Mouse (Mus musculus): Measurements from ENCODE around the gene Phc2. TPM values are rescaled to one million over a fixed set of nuclear protein-coding genes. Genes with fewer than 3 reads are reported as not detected.

The Phc2 gene
- polyA plus RNA-seq, 1 experiment from 2014 or later: 19.4 TPM

GRCm38 (mm10) chr4:128710800-128711199 lies 56.3 kb downstream of the Phc2 start:
- no peaks in the 10 kb centered on the region for H3K27me3 ChIP-seq (ENCODE audit: insufficient read depth, low read length)
- peaks cover 40% of the 10 kb centered on the region for H3K4me1 ChIP-seq (ENCODE audit: insufficient read depth, low read length)
- H3K9ac ChIP-seq (replicated peaks; ENCODE audit: low read length): no peak overlapping the region; the same call in 1 of the 2 replicates
- no peaks in the 10 kb centered on the region for H3K9me3 ChIP-seq (ENCODE audit: low read length)
- no peak overlapping the region for H3K27ac ChIP-seq (ENCODE audit: low read length)
- 0 out of 2 replicates have a peak, but pooled peaks have one; percentile 1 for ATAC-seq (ENCODE audit: low FRiP score, low TSS enrichment)
- 0 out of 2 replicates have a peak, but pooled peaks cover 4% of the 10 kb centered on the region for H3K36me3 ChIP-seq (ENCODE audit: insufficient read depth, low read length)
- no peak overlapping the region for H3K4me2 ChIP-seq (replicated peaks; ENCODE audit: low read depth, low read length)
- 74% methylated on average over 9 of the region's 9 CpGs for WGBS
- H3K4me3 ChIP-seq (ENCODE audit: low read length): no peak overlapping the region

DNA sequence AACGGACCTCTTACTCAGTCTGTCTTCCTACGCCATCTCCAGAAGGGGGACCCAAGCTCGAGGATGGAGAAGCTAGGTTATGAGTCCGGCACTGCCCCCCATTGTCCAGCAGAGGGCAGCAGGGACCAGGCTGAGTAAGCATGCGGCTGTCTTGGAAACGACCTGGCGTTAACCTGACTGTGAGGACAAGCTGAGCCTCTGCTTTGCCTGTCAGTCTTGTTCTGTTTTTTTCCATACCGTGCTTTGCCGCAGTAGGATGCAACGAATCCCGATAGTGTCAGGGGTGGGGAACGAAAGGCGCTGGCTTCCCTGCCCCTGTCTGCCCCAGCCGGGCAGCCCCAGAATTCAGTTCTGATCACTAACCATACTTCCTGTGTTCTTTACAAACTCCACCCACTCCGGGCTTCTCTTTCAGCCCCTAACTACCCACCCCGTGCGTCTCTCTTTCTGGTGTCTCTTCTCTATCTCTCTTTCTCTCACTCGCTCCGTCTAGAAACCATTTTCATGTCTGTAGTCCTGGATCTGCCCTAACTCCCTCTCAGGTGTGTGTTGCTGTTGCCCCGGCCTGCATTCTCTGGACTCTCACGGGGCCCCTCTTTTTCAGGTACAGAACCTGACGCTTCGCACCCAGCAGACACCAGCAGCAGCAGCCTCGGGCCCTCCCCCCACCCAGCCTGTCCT lies 57.1 kb downstream of the Phc2 start:
- H3K27ac ChIP-seq (ENCODE audit: low read length): peak overlapping the region; percentile 72
- H3K4me1 ChIP-seq (ENCODE audit: insufficient read depth, low read length): peaks cover 43% of the 10 kb centered on the region
- 0 out of 2 replicates have a peak, but pooled peaks cover 4% of the 10 kb centered on the region for H3K36me3 ChIP-seq (ENCODE audit: insufficient read depth, low read length)
- ATAC-seq (ENCODE audit: low FRiP score, low TSS enrichment): peak; percentile 70
- H3K4me2 ChIP-seq (replicated peaks; ENCODE audit: low read depth, low read length): peak overlapping the region; percentile 66
- H3K27me3 ChIP-seq (ENCODE audit: insufficient read depth, low read length): no peaks in the 10 kb centered on the region
- 6% methylated on average over 24 of the region's 24 CpGs for WGBS
- H3K9ac ChIP-seq (replicated peaks; ENCODE audit: low read length): peak overlapping the region; percentile 65
- peak overlapping the region; percentile 45 for H3K4me3 ChIP-seq (ENCODE audit: low read length)
- H3K9me3 ChIP-seq (ENCODE audit: low read length): no peaks in the 10 kb centered on the region

DNA sequence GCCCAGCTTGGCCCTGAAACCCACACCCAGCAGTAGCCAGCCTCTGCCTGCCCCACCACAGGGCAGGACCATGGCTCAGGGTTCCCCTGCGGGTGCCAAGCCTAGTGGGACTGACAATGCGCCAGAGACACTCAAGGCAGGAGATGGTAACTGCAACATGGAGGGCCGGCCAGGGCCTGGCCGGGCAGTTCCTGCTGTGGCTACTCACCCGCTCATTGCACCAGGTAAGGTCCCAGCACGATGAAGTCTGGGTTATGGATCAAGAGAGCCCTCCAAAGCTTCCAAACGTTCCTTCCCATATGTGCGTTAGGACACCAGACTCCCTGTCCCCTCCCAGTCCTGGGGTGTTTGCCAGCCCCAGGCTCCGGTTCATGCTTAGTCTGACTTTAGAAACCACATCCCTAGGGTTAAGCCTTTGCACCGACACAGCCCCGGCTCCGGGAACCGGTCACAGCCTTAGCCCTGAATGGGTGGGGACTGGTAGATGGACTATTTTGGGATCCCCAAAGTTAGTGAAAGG lies 57.7 kb downstream of the Phc2 start:
- Histone ChIP-seq H3K4me1 (ENCODE audit: insufficient read depth, low read length) (peaks cover 41% of the 10 kb centered on the region), H3K4me3 (ENCODE audit: low read length) (peak overlapping the region; percentile 45), H3K27me3 (ENCODE audit: insufficient read depth, low read length) (no peaks in the 10 kb centered on the region), H3K9ac (replicated peaks; ENCODE audit: low read length) (peak overlapping the region; percentile 65), H3K9me3 (ENCODE audit: low read length) (no peaks in the 10 kb centered on the region), H3K27ac (ENCODE audit: low read length) (peak overlapping the region; percentile 72), H3K36me3 (ENCODE audit: insufficient read depth, low read length) (0 out of 2 replicates have a peak, but pooled peaks cover 4% of the 10 kb centered on the region), H3K4me2 (replicated peaks; ENCODE audit: low read depth, low read length) (peak overlapping the region; percentile 66)
- WGBS: 60% methylated on average over 13 of the region's 13 CpGs
- ATAC-seq (ENCODE audit: low FRiP score, low TSS enrichment): peak; percentile 43; the same call in 1 of the 2 replicates

DNA sequence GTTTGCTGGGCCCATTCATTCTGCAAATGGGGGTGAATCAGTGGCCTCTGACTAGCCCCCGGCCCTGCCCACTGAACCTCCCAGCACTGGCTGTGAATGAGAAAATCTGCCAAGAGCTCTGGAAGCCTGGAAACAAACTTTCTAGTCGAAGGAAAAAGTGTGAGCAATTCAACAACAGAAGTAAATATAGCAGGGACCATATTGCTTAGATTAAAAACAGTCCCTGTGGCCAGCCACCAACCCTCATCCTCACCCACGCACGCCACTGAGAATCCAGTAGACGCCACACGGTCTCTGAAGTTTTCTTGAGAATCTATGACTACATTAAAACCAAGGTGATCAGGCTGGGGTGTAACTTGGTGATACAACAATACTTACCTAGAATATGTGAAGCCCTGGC lies 58.4 kb downstream of the Phc2 start:
- H3K4me2 ChIP-seq (replicated peaks; ENCODE audit: low read depth, low read length): no peak overlapping the region
- no peak overlapping the region for H3K4me3 ChIP-seq (ENCODE audit: low read length)
- H3K36me3 ChIP-seq (ENCODE audit: insufficient read depth, low read length): 0 out of 2 replicates have a peak, but pooled peaks cover 4% of the 10 kb centered on the region
- no peak for ATAC-seq (ENCODE audit: low FRiP score, low TSS enrichment)
- H3K27me3 ChIP-seq (ENCODE audit: insufficient read depth, low read length): no peaks in the 10 kb centered on the region
- peaks cover 41% of the 10 kb centered on the region for H3K4me1 ChIP-seq (ENCODE audit: insufficient read depth, low read length)
- 88% methylated on average over 6 of the region's 6 CpGs for WGBS
- H3K27ac ChIP-seq (ENCODE audit: low read length): no peak overlapping the region
- no peaks in the 10 kb centered on the region for H3K9me3 ChIP-seq (ENCODE audit: low read length)
- H3K9ac ChIP-seq (replicated peaks; ENCODE audit: low read length): no peak overlapping the region

- H3K9ac ChIP-seq (replicated peaks; ENCODE audit: low read length): peak overlapping the region; percentile 36; the same call in 1 of the 2 replicates
- H3K36me3 ChIP-seq (ENCODE audit: insufficient read depth, low read length): no peaks in the 10 kb centered on the region
- peak; percentile 72 for ATAC-seq (ENCODE audit: low FRiP score, low TSS enrichment)
- H3K4me3 ChIP-seq (ENCODE audit: low read length): no peak overlapping the region
- WGBS: 7% methylated on average over 14 of the region's 14 CpGs
- H3K9me3 ChIP-seq (ENCODE audit: low read length): no peaks in the 10 kb centered on the region
- H3K27me3 ChIP-seq (ENCODE audit: insufficient read depth, low read length): no peaks in the 10 kb centered on the region
- peaks cover 59% of the 10 kb centered on the region for H3K4me1 ChIP-seq (ENCODE audit: insufficient read depth, low read length)
- peak overlapping the region; percentile 82 for H3K27ac ChIP-seq (ENCODE audit: low read length)
- H3K4me2 ChIP-seq (replicated peaks; ENCODE audit: low read depth, low read length): peak overlapping the region; percentile 31
Measured at GRCm38 (mm10) chr4:128715241-128716204, 61.0 kb downstream of the Phc2 start.

GRCm38 (mm10) chr4:128716279-128716678 lies 61.8 kb downstream of the Phc2 start:
- Histone ChIP-seq H3K4me3 (ENCODE audit: low read length) (no peak overlapping the region), H3K9me3 (ENCODE audit: low read length) (no peaks in the 10 kb centered on the region), H3K27ac (ENCODE audit: low read length) (peak overlapping the region; percentile 82), H3K36me3 (ENCODE audit: insufficient read depth, low read length) (no peaks in the 10 kb centered on the region), H3K4me2 (replicated peaks; ENCODE audit: low read depth, low read length) (peak overlapping the region; percentile 31; the same call in 1 of the 2 replicates), H3K4me1 (ENCODE audit: insufficient read depth, low read length) (peaks cover 60% of the 10 kb centered on the region), H3K9ac (replicated peaks; ENCODE audit: low read length) (0 out of 2 replicates have a peak overlapping the region, but pooled peaks have one; percentile 1), H3K27me3 (ENCODE audit: insufficient read depth, low read length) (no peaks in the 10 kb centered on the region)
- ATAC-seq (ENCODE audit: low FRiP score, low TSS enrichment): no peak
- WGBS: 17% methylated on average over 4 of the region's 4 CpGs

GRCm38 (mm10) chr4:128716731-128717130 lies 62.2 kb downstream of the Phc2 start:
- no peaks in the 10 kb centered on the region for H3K27me3 ChIP-seq (ENCODE audit: insufficient read depth, low read length)
- H3K36me3 ChIP-seq (ENCODE audit: insufficient read depth, low read length): no peaks in the 10 kb centered on the region
- H3K4me2 ChIP-seq (replicated peaks; ENCODE audit: low read depth, low read length): no peak overlapping the region
- H3K4me1 ChIP-seq (ENCODE audit: insufficient read depth, low read length): peaks cover 57% of the 10 kb centered on the region
- H3K27ac ChIP-seq (ENCODE audit: low read length): peak overlapping the region; percentile 82; the same call in 1 of the 2 replicates
- no peak overlapping the region for H3K4me3 ChIP-seq (ENCODE audit: low read length)
- H3K9me3 ChIP-seq (ENCODE audit: low read length): no peaks in the 10 kb centered on the region
- WGBS: 50% methylated on average over 9 of the region's 9 CpGs
- ATAC-seq (ENCODE audit: low FRiP score, low TSS enrichment): no peak
- no peak overlapping the region for H3K9ac ChIP-seq (replicated peaks; ENCODE audit: low read length)

DNA sequence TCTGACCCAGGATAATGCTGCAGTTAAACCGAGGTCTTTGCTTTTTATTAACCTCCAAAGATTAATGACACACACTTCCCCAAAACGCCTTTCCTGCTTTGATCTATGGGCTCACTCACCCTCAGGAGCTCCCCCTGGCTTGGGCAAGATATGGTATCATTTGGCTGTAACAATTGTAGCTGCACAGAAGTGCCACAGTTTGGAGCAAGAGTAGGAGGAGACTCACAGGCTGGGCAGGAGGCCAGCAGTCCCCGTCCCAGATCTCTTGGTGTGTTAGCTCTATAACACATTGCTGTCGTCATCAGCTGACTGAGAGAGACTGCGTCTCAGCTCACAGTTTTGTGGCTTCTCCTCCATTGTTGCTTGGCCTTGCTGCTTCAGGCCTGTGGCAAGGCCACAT lies 65.6 kb downstream of the Phc2 start:
- Histone ChIP-seq H3K27me3 (ENCODE audit: insufficient read depth, low read length) (no peaks in the 10 kb centered on the region), H3K9ac (replicated peaks; ENCODE audit: low read length) (no peak overlapping the region; the same call in 1 of the 2 replicates), H3K4me2 (replicated peaks; ENCODE audit: low read depth, low read length) (no peak overlapping the region), H3K36me3 (ENCODE audit: insufficient read depth, low read length) (no peaks in the 10 kb centered on the region), H3K27ac (ENCODE audit: low read length) (peak overlapping the region; percentile 86), H3K4me1 (ENCODE audit: insufficient read depth, low read length) (peaks cover 40% of the 10 kb centered on the region), H3K4me3 (ENCODE audit: low read length) (no peak overlapping the region), H3K9me3 (ENCODE audit: low read length) (no peaks in the 10 kb centered on the region)
- 5% methylated on average over 5 of the region's 5 CpGs for WGBS
- peak; percentile 65 for ATAC-seq (ENCODE audit: low FRiP score, low TSS enrichment)

GRCm38 (mm10) chr4:128721061-128721648 lies 66.7 kb downstream of the Phc2 start:
- no peaks in the 10 kb centered on the region for H3K36me3 ChIP-seq (ENCODE audit: insufficient read depth, low read length)
- H3K27me3 ChIP-seq (ENCODE audit: insufficient read depth, low read length): no peaks in the 10 kb centered on the region
- H3K9me3 ChIP-seq (ENCODE audit: low read length): no peaks in the 10 kb centered on the region
- peaks cover 30% of the 10 kb centered on the region for H3K4me1 ChIP-seq (ENCODE audit: insufficient read depth, low read length)
- WGBS: 79% methylated on average over 9 of the region's 9 CpGs
- ATAC-seq (ENCODE audit: low FRiP score, low TSS enrichment): no peak
- H3K4me2 ChIP-seq (replicated peaks; ENCODE audit: low read depth, low read length): no peak overlapping the region
- no peak overlapping the region for H3K27ac ChIP-seq (ENCODE audit: low read length)
- H3K4me3 ChIP-seq (ENCODE audit: low read length): no peak overlapping the region
- no peak overlapping the region for H3K9ac ChIP-seq (replicated peaks; ENCODE audit: low read length)

Data from kidney, embryonic 16.5 days (tissue).